Mouse (Mus musculus): ENCODE data around the gene Marveld1.

Marveld1 gene

GRCm38 (mm10) chr19:42176841-42177240 lies 29.6 kb downstream of the Marveld1 start:
- DNase-seq = no peak

DNA sequence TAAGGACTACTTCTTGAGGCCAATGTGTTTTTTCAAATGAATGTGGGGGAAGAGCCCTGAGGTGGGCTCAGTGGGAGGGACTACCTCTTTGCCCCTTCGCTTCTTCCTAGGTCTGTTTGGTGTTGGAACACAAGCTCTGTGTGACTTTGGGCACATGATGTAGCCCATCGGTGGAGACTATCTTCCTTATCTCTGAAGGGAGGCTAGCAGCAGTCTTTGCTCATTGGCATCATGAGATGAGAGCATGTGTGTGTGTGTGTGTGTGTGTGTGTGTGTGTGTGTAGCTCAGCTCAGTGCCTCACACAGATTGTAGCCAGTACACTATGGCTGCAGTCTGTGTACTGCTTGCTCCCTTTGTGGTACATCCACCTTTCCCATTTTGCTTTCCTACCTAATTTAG lies 30.3 kb downstream of the Marveld1 start:
- no peak for DNase-seq

DNA sequence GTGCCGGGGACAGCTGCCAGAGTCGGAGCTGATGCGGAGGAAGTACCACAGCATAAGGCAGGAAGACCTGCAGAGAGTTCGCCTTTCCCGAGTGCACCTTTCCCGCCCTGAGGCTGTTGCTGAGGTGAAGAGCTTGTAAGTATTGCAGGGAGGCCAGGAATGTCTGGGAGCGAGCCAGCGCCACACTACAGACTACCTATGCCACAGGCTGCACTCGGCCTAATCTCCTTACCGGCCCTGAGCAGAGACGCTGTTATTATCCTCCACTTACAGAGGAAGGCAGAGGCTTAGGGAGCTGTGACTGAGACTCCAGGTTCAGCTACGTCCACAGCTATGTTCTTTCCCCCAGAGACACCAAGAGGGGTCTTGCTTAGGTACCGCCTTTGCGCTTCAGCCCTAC lies 32.2 kb downstream of the Marveld1 start:
- DNase-seq = no peak

DNA sequence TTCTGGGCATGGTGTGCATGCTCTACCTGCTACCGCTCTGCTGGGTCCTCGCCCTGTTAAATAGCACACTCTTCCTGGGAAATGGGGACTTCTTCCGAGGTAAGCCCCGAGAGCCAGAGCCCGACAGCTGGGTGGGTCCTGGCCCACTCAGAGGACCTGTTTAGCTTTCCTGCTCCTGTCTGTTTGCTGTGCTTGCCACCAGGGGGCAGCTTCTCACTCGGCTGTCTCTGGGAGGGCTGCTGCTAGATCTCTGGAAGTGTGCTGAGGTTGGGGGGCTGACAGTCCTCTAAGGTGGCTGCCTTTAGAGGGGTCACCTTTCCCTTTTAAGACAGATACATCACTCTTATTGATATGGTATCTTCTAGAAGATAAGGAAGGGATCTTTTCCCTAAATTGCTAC lies 35.5 kb downstream of the Marveld1 start:
- peak; percentile 59 for DNase-seq

DNA sequence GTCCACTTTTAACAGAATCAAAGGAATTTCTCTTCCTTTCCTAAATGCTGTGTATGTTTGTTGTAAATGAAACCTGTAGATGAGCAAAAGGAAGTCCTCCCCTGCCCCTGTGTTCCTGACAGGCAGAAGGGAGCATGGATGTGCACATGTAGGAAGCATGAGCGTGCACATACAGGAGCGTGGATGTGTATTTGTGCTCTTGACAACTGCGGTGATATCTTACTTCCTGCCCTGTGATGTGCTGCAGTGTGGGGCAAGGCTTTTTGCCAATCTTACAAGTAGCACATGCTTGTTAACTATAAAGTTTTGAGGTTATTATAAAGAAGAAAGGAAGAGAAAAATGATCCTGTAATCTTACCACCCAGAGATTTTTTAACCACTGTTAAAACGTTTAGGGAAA lies 42.5 kb downstream of the Marveld1 start:
- DNase-seq = no peak

DNA sequence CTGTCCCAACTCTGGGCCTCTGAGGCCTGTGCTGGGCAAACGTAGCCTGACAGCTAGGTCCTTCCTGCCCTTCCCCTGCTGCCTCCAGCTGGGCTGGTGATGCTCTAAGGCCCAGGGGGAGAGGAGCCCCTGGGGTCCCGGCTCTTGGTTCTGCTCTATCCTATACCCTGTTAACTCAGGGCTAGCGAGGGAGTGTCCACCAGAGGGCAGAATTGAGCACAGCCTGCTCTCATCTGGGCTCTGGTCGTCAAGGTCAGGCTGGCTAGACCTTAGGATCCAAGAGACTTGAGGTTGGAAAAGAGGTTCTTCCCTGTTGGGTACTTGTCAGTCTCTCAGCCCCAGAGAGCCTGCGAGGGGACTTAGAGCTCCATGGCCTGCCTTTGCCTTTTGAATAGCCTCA lies 43.3 kb downstream of the Marveld1 start:
- peak; percentile 75 for DNase-seq

GRCm38 (mm10) chr19:42193311-42193710 lies 46.1 kb downstream of the Marveld1 start:
- DNase-seq = no peak

GRCm38 (mm10) chr19:42196378-42196777 lies 49.2 kb downstream of the Marveld1 start:
- no peak for DNase-seq

DNA sequence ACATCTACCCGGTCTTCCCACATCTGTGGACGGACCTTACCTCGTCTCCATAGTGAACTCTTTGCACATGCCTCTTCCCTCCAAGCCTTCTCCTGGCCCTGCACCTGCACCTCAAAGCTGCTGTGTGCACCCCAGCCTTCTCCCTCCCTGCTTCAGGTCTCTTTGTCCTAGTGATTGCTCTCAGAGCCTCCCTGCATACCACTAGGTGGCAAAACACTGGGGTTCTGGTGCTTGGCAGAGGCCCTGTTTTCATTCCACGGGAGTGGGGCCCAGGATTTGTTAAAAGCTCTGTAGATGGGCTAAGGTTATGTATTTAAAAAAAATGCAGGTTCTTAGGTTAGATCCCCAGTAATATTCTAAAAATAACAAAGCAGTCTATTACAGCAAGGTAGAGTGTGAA lies 49.9 kb downstream of the Marveld1 start:
- DNase-seq = no peak

- no peak for DNase-seq
Observed at GRCm38 (mm10) chr19:42198026-42198425, 50.8 kb downstream of the Marveld1 start.
